Mouse (Mus musculus): ENCODE measurements around the gene Msmp. TPM values are rescaled to one million over a fixed set of nuclear protein-coding genes. Genes with fewer than 3 reads are reported as not detected.
"Not testable (repeated sequence)": the region's sequence is repeated elsewhere in the genome, so short reads cannot be mapped to it uniquely, and the experiment has no call there.

Msmp gene
- total RNA-seq, 2 experiments from 2014 or later: not detected

DNA sequence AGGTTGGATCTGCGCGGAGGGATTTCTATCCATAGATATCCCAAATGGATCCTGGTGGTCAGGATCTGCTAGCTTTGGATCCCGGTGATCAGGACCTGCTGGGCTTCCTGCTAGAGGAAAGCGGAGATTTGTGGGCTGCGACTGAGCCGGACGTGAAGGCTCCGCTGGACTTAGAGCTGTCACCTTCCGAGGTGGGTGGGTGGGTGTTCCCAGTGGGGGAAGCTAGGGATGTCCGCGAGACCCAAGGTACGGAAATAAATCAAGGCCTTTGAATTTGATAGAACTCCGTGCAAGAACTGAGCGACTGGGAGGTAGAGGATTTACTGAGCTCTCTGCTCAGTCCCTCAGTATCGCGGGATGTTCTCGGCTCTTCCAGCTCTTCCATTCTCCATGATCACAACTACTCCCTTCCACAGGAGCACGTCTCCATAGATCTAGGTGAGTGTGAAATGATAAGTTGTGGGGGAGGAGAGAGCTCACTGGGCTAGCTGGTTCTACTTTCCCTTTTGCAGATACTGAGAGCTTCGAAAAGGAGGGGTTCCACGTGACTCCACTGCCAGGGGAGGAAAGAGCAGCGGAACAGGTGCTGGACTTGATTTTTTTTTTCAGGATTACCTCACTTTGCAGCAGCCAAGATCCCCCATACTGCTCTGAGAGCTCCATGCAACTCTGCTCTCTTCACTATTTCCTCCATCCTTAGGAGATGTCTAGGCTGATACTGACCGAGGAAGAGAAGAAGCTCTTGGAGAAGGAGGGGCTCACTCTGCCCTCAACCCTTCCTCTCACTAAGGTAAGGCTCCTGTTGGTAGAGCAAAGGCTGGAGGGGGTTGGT is 21.3 kb downstream of the Msmp start:
- DNase-seq (ENCODE audit: extremely low spot score in 1 of 2, low spot score in 1 of 2): no peak

DNA sequence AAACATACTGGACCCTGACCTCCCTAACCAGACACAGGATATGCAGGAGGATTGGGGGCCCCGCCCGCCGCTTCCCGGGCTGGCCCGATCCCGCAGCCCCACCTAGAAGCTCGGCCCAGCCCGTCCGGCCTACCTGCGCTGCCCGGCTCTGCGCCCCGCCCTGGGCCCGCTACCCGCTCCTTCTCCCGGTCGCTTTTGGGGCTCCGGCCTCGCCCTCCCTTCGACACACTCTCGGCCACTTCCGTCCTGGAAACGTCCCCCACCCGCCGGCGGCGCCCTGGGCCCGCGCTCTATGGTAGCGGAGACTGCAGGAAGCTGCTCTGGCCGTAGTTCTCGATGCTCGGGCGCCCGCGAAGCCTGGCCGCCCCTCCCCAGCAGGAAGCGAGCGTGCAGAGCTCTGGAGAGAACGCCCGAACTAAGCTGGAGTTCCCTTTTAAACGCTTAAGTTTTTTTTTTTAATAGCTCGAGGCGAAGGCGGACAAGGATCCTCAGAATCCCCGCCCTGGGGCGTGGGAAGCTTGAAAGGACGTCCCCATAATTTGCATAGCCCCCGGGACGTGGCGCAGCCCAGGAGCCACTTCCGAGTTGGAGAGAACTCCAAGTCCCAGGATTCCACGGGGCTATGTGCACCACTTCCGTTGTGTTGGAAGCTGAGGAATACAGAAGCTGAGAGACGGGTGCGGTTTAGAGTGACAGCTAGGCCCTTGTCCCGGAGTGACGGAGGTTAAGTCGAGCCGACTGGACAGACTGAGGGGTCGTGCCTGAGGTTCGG is 22.1 kb downstream of the Msmp start, which contains the start of the genes Creb3 and Tln1:
Creb3 (plus strand) TSS at position 336 of the 772 bp plus-strand sequence.
Tln1 (minus strand) TSS at position 695 of the 772 bp plus-strand sequence.
- DNase-seq (ENCODE audit: extremely low spot score in 1 of 2, low spot score in 1 of 2): peak; percentile 80 to 92

DNA sequence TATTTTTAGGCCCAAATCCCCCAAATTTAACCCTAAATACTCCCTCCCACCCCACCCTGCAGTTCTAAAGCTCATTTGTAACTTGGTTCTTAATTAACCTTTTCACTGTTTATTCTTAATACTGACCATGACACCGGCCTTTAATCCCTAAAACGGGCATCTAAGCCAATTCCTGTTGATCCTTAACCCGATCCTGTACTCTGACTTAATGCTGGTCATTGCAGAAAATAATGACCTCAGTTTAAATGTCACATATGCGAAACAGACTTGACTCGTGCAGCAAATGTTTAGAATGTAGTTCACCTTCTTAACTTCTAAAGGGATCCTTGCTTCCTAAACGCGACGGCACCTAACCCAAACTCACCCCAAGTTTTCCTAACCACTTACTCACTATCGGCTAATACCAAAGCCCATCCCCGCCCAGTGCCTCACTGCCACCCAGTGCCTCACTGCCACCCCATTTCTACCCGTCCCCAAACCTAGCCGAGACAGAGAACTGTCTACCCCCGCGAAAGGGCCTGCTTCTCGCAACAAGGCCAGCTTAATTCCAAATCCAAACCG is 22.8 kb downstream of the Msmp start:
- DNase-seq (ENCODE audit: extremely low spot score in 1 of 2, low spot score in 1 of 2): peak in 1 of 2 experiments; percentile 24

DNA sequence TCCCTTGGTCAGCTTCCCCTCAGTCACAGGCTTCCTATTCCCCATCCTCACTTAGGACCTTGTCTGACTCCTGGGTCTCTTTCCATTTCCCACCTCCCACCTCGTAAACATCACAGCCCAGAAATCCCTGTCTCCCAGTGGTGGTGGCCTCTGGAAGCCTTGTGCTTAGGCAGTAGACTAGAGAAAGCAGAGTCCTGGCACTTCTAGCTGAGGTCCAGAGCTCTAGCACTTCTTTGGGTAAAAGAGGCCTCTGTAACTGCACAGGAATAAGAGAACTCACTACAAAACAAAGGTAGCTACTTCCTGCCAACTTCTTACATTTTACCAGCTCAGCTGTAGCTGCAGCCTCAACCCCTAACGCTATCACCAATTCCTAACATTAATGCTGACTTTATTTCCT is 23.3 kb downstream of the Msmp start:
- DNase-seq (ENCODE audit: extremely low spot score in 1 of 2, low spot score in 1 of 2): no peak

DNA sequence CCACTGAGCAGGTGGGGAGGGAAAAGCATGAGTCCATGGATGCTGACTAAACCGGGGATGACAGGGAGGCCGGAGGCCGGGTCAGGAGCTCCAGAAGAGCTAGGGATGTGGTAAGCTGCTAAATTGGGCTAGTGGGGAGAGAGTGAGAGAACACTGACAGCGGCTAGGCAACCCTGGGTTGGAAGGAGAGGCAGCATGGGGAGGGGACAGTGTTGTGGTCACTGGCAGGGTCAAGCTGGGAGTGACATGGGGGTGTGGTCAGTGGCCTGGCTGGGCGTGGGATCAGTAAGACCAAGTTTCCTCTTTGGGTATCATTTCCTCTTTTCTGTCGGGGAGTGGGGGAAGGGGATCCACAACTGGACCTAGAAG is 24.1 kb downstream of the Msmp start:
- DNase-seq (ENCODE audit: extremely low spot score in 1 of 2, low spot score in 1 of 2): no peak

DNA sequence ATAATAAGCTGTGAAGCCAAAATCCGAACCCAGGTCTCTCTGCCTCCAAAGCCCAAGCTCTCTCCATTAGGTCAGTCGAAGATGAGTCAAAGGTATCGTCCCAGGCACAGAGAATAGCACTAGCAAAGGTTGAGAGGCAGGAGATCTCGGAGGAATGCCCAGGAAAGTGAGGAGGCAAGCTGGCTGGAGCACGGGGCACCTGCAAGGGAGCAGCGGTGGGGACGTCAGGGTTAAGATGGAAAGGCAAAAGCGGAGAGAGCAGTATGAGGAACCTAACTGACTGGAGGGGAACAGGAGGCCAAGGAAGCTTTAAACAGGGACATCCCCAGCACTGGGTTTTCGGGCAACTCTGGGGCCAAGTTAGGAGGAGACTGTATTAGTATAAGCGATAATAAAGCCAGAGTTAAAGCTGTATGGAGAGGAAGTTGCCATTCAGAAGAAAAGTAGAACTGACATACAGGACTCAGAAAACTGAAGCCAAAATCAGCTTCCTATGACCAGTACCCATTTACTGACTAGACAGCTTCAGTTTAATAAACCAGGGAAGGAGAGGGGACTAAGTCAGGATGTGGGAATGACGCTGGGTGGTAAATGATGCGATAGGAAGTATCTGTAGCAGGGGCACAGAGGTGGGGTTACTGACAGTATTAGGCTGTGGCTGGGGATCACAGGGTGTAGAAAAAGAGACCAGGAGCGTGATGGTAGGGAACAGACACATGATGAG is 24.6 kb downstream of the Msmp start:
- DNase-seq (ENCODE audit: extremely low spot score in 1 of 2, low spot score in 1 of 2): no peak

DNA sequence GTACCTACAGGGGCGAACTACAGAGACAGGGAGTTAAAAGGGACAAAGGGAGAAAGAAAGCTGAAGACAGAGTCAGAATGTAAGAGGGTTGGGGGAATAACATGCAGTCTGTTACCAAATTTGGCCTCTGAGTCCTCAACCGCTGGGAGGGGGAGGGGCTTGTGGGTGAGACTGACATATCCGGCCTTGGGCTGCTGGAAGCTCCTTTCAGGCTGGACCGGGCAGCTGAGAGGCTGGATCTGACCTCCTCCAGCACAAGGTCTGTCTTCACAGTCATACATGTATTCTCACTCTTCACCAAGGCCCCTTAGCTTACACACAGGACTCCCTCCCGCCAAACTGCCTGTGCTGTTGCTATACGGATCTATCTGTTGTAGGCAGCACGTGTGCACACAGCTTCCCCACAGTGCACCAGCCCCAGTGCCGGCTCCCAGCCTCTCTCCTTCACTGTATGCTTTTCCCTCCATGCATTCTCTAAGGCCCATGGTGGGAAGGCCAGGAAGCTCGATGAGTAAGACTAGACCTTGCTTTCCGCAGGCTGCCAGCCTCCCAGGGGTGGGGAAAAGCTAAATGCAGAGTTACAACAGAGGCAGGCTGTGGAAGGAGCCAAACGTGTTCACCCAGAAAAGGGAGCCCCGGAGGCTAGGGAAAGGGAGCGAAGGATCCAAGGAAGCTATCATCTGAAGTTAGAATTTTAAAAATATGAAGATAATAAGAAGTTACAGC is 25.5 kb downstream of the Msmp start:
- no peak for DNase-seq (ENCODE audit: extremely low spot score in 1 of 2, low spot score in 1 of 2)

DNA sequence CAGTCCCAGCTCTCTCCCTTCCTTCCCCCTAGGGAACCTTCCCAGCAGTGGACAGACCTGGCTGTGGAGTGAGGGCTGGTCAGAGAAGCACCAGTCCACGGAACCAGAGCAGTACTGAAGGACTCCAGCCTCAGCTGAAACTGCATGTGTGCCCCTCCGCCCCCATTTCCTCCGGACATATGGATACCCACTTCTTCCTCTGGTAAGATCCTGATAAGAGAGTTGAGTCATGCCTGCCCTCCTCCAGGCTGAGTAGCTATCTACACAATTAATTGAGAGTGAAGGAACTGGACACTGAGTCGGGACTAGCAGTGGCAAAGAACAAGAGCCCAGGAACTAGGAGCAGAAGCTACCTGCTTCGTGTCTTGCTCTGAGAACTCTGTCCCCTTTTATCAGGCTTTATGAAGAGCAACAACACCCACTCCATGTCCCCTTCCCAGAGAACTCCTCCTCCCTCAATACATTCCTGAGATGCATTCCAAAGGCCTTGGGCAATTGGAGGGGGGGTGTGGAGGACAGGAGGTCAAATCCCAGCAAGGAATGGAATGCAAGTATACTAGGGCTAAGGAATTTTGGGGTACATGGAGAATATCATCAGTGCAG is 26.2 kb downstream of the Msmp start:
- no peak for DNase-seq (ENCODE audit: extremely low spot score in 1 of 2, low spot score in 1 of 2)

DNA sequence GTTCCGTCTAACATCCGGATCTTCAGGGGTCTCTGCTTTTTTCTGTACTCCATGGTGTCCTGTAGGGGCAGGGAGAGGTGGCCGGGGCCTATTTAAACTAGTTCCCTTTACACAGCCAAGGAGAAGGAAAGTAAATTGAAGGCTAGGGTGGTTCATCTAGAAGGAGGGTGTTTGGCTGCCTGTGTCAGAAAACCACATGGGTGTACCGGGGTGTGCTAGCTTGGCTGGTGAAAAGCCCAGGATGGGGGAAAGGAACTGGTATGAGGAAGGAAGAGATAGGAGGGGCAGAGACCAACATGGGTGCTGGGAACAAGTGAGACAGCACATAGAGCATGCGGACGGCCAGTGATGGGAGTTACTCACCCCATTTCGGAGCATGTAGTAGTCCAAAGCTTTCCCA is 28.4 kb downstream of the Msmp start:
- DNase-seq (ENCODE audit: extremely low spot score in 1 of 2, low spot score in 1 of 2): no peak

DNA sequence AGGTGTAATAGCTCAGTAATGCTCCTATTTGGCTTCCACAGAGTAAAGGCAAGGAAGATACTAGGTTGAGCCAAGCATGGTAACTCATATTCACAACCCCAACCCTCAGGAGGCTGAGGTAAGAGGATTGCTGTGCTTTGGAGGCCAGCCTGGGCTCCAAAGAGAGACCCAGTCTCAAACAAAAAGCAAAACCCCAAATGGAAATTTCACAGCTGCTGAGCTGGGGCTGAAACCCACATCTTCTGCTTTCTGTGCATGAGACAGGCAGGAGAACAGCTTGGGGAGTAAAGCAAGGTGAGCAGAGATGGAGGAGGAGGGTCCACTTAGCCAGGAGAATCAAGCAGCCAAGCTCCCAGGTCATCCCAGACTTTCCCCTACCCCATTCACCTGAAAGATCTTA is 30.4 kb downstream of the Msmp start:
- DNase-seq (ENCODE audit: extremely low spot score in 1 of 2, low spot score in 1 of 2): no peak

DNA sequence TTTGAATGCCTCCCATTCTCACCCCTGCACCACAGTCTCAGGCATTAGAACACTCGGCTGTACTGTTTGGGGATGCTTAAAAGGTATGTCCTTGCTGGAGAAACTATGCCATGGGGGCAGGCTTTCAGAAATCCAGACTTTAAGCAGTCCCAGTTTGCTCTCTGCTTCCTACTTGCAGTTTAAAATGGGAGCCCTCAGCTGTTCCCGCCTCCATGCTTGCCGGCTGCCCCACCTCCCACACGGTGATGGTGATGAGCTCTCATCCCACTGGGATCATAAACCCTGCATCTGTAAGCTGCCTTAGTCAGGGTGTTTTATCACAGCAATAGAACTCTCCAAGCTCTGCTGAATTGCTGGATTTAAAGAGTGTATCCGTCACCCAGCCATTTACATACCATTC is 31.9 kb downstream of the Msmp start:
- no peak for DNase-seq (ENCODE audit: extremely low spot score in 1 of 2, low spot score in 1 of 2)

DNA sequence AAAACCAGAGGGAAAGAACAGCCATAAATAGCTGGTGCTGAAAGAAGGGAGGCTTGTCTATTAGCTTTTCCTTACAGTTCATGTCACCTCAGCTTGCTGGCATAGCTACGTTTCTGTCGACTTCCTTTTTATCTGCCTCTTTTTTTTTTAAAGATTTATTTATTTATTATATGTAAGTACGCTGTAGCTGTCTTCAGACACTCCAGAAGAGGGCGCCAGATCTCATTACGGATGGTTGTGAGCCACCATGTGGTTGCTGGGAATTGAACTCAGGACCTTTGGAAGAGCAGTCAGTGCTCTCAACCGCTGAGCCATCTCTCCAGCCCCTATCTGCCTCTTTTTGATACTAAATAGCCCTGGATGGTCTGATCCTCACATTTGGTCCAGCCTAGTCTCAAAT is 32.4 kb downstream of the Msmp start:
- DNase-seq (ENCODE audit: extremely low spot score in 1 of 2, low spot score in 1 of 2): not testable (repeated sequence)

DNA sequence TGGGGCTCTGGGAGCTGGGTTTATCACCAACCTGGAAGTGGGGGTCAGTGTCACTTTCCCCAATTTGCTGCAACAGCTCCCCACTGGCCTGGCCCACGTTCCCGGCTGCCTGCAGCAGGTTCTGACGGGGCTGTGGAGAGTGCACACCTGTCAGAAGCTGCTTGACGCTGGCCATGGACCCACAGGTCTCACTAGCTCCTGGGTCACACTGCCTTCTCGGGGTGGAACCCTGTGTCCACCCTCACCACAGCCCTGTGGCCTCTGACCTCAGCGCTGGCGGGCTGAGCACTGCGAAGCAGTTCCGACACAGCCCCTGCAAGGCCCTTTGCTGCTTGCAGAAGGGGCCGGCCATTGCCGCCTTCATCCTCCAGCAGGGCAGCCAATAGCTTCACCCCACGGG is 35.2 kb downstream of the Msmp start:
- DNase-seq (ENCODE audit: extremely low spot score in 1 of 2, low spot score in 1 of 2): no peak

DNA sequence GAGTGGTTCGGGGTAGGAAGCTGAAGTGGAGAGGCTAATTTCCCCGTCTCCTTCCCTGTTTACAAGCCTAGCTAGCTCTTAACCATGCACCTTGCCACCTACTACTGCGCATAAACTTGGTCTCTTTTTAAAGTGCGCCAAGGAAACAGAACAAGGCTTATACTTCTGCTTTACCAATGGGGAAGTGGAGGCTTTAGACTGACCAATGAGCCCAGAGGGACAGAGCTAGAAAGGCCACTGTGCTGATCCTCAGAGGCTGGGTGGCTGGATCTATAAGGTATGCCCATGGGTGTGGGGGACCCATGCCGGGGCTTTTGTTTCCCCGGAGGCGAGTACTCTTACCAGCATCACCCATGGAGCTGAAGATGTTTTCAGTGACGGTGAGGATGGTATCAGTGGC is 37.1 kb downstream of the Msmp start:
- DNase-seq (ENCODE audit: extremely low spot score in 1 of 2, low spot score in 1 of 2): no peak

DNA sequence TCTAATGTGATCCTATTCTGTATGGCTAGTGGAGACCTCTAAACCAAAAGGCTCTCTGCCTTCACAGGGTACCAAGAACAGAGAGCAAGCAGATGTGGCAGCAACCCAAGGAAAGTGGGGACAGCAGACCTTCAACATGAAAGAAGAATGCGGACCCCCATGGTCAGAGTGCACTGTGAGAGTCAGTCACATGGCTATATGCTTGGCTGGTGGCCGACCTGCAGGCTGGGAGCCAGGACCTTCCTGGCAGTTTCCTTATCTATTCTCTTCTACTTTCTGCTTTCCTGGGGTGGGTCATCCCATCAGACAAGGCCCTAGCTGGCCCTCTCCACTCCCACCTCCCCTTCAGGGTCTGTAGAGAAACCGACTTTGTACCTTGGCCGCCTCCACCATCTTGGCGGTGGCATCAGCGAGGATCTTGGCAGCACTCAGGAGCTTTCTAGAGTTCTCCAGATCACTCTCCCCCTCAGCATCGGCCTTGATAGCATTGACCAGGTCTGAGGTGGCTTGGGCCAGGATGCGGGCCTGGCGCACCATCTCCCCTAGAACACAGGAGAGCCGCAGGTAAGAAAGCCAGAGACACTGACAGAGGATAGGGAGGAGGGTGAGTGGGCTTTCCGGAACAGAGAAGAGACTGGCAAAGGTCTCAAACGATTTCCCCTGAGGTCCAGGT is 37.8 kb downstream of the Msmp start:
- no peak for DNase-seq (ENCODE audit: extremely low spot score in 1 of 2, low spot score in 1 of 2)

DNA sequence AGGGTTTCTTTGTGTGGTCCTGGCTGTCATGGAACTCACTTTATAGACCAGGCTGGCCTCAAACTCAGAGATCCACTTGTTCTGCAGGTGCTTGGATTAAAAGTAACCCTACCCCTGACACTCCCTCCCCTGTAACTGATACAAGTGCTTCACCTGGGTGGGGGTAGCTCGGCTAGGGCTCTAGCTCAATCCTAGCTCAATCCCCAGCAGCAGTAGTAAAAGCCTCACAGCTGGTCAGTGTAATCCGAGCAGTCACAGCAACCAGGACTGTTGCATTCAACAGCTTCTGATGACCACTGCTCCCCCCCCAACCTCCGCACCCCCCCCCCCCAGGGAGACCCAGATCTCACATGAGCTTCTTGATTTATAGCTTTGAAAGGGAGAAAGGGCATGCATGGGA is 42.2 kb downstream of the Msmp start:
- DNase-seq (ENCODE audit: extremely low spot score in 1 of 2, low spot score in 1 of 2): no peak

DNA sequence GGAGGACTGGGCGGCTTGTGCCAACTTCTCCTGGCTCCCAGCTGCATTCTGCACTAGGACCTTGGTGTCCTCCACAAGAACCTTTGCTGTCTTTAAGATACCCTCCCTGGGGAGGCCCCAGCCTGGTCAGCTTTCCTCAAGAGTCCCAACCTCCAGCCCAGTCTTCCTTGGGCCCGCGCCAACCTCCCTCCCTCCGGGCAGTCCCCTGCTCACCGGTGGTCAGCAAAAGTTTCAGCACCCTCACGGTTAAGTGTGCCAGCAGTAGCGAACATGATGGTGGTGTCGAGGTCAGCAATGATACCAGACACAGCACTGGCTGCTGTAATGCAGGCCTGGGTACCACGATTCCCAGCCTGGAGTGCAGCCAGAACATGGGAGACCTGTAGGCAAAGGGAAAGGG is 48.3 kb downstream of the Msmp start:
- DNase-seq (ENCODE audit: extremely low spot score in 1 of 2, low spot score in 1 of 2): no peak

DNA sequence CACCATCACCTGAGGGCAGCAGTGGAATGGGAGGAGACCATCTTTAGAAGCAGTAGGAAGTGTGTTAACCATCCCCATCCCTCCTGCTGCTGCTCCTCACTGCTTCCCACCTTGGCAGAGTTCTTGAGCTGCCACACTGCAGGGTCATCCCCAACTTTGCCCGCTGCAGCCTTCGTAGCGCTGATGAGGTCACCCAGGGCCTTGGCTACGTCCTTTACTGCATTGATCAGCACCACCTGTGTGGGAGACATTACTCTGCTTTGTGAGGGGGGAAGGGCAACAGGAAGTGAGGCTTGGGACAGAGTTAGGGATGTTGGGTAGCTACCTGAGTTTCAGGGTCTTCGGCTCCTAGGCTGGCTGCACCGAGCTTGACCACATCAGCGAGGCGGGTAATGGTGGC is 48.7 kb downstream of the Msmp start:
- no peak for DNase-seq (ENCODE audit: extremely low spot score in 1 of 2, low spot score in 1 of 2)

DNA sequence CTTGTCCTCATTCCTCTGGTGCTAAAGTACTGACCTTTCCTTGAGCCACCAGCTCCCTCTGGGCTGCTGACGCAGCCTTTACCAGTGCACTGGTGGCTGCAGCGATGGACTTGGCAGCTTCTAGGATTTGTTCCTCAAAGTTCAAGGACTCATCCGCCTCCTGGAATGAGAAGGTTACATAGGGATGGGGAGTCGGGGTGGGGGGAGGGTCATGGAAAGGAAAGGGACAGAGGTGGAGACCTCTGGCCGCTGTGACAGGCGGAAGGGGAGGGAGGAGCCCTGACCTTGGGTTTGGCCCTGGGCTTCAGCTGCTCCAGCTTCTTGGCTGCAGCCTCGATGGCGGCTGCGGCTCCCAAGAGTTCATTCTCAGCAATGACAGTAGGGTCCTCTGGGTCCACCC is 51.0 kb downstream of the Msmp start:
- DNase-seq (ENCODE audit: extremely low spot score in 1 of 2, low spot score in 1 of 2): no peak

Data from layer of hippocampus, postnatal 25 days (tissue).